Mouse (Mus musculus) thymus, postnatal 0 days (tissue): Measurements from ENCODE around the gene Crisp4. TPM values are rescaled to one million over a fixed set of nuclear protein-coding genes. Genes with fewer than 3 reads are reported as not detected.

Source experiments
- DNase-seq: peaks from one replicate; pipeline ENCODE4 v3.0.0-alpha.2; 2015; ENCODE audit warnings: low spot score
- polyA plus RNA-seq: library from polyadenylated mRNA; unstranded; fragments of >200 nt; fragmentation: Nextera tagmentation; extraction: Ambion mirVana; gene quantifications from 2 replicates; pipeline ENCODE4 v1.2.1, GENCODE M21; 2015

Crisp4 gene
- polyA plus RNA-seq, result not detected in 2 replicates

- no peak for DNase-seq
These were observed at the start of gene Crisp4 for GRCm38 (mm10) chr1:18145802-18146201. TSS of gene Crisp4 (minus strand) at chr1:18145902.

DNA sequence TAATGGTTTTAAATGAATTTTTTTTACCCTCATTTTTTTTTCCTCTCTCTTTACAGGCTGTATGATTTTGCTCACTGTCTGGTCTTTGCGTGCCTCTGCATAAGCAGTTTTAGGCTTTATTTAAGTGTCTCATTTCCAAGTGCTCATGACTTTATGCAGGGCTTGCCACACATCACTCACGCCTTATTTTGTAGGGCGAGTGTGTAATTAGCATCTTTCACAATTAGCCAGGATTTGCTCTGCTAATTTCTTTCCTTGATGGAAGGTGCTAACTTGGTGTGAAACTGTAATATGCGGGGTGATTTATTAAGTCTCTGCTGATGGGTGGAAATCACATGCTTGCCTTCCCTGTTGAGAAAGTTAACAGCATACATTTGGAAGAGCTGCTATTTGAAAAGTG, 46.0 kb upstream of the Crisp4 start:
- no peak for DNase-seq

GRCm38 (mm10) chr1:18190714-18191712, 45.3 kb upstream of the Crisp4 start:
- DNase-seq, result no peak

- DNase-seq, result no peak
These were observed 35.5 kb upstream of the Crisp4 start for GRCm38 (mm10) chr1:18181167-18181566.

DNA sequence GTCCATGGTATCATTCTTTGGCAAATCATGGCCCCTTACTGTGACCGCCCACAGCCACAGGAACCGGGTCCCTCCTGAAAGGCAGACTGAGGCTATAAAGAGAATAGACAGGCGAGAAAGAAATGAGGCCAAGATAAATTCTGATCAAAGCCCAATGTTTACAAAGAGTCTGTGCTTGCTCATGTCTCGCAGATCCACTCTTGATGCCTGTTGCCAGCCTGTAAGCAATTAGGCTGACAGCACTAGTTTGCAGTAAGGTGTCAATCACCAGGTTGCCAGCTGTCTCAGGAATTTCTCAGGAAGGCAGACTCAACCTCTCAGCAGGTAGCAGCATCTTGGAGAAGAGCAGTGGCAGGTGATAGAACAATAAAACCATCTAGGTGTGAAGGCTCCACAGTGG, 24.9 kb upstream of the Crisp4 start:
- no peak for DNase-seq

- no peak for DNase-seq
These were observed 22.6 kb upstream of the Crisp4 start for GRCm38 (mm10) chr1:18168261-18168660.

DNA sequence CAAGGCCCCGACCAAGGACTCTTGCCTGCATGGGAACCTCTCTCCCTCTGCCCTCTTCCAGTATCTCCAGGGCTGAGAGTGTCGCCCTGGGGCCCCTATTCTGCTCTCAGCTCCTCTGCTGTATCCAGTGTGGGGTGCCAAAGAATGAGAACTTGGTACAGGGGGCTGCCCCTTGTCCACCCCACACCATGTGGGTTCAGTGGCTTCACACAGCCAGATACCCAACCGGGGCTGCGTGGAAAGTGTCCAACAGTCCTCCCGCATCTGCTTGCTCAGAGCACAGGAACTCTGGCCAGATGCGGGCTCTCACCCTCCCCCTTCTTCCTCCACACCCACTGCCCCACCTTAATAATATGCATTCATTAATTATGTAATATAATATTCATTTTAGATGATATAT, 13.4 kb upstream of the Crisp4 start:
- no peak for DNase-seq

- DNase-seq, result no peak
These were observed 2.5 kb upstream of the Crisp4 start for GRCm38 (mm10) chr1:18148211-18148610.

- DNase-seq, result no peak
These were observed 14.0 kb downstream of the Crisp4 start for GRCm38 (mm10) chr1:18131691-18132090.

GRCm38 (mm10) chr1:18129983-18130382, 15.7 kb downstream of the Crisp4 start:
- no peak for DNase-seq

DNA sequence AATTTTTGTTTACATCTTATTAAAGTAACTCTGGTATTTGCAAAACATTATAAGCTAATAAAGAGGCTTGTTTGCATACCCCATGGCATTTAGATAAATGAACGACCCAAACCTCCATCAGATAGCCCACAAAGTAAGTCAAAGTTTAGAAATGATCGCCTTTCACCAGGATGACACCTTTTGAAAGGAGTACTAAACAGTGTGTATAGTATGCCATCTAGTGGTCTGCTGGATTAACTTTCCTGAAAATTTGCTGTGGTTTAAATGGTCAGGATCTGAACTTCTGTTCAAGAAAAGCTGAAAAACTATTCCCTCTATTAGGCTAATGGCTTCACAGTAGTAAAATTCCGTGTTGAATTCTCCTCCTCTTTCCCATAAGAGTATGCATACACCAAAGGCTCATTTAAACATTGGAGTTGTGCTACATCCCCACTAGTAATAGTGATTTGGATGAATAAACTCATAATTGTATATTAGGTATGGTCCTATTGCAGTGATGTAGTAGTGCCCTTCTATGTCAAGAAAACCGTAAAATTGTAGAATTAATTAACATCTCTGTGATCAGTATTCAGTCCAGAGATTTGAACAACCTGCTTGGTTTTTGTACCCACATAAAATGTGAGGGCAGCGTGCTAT, 38.9 kb downstream of the Crisp4 start:
- no peak for DNase-seq

DNA sequence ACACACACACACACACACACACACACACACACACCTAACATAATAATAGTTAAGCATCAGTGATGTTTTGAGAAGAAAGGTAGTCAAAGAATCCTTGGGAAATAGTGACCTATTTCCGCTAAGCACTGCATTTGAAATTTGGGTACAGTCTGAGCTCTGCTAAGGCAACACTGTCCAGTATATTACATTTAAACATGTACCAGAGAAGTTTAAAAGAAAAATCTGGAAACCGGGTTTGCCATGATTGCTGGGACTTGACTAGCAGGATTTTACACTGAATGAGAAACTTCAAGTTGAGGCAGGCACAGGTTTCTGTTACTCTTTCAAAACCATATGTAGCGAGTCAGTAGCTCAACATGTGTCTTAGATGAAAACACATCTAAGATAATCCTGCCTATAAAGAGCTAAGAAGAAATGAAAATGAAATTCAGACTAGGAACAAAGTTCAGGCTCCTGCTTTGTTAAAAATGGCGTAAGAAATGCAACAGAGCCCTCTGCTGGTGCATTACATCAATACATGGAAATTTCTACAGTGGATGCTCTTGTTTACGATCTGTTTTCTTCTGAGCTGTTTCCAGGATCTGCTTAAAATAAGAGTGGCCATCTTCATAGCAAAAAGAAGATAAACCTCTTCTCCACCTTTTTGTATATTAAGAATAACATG, 39.7 kb downstream of the Crisp4 start:
- no peak for DNase-seq

DNA sequence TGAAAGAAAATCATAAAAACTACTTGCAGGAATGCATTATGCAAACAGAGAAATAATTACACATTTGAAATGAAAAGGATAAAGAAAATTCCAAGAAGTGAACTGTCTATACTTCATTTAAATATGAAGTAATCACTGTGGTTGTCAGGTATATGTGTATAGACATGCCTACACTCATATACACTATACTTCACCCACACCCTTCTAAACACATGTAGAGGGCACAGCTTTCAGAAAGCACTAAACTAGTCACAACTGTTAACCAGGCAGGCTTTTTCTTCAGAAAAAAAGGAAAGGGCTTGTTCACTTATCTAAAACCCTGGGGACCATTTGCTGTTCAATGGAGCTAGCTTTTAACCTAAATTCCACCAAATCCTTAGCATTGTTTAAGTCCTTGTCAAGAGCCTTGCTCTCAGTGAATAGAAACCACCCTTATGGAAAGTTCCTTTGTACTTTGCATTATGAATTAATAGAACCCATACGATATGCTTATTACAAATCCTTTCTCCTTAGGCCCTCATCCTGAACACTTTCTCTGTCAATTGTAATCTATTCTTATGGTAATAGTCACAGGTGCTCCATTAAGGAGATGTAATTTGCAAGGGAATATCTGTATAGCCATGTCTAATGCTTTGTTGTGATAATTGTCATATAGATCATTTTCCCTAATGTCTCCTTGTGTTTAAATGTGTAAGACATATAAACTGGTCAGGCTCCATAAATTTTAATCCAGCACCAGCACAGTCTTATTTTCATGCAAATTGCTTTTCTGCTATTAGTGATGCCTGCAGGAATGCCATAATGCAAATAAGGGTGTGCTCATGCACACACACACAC, 40.5 kb downstream of the Crisp4 start:
- DNase-seq, result no peak

Other genes starting within 250 kb of the Crisp4 start
- gene Defb18, start 91.5 kb upstream of the Crisp4 start, polyA plus RNA-seq, result not detected in 2 replicates
- not detected in 2 replicates for gene Defb41, start 119.2 kb upstream of the Crisp4 start, polyA plus RNA-seq